Mouse (Mus musculus) lung, embryonic 14.5 days (tissue): Measurements from ENCODE around the gene Anapc11. TPM values are rescaled to one million over a fixed set of nuclear protein-coding genes. Genes with fewer than 3 reads are reported as not detected.
A peak's percentile ranks its signal among the peaks of the same experiment; 100 is the strongest.

Experiments
- ATAC-seq: fragments of 200-750 bp; cut with Nextera tagmentation; 2 replicates; pipeline ENCODE4 v1.8.0; 2017; ENCODE audit warnings: mild to moderate bottlenecking, moderate TSS enrichment, moderate library complexity; ENCODE audit not compliant: insufficient read depth
- DNase-seq: peaks from one replicate; pipeline ENCODE4 v3.0.0-alpha.2; 2015
- H3K27ac ChIP-seq: fragments of 300-500 bp; sonication (generic); 2 replicates; pipeline ENCODE4 v1.5.1; 2014; ENCODE audit warnings: low read depth, mild to moderate bottlenecking, moderate library complexity
- H3K27me3 ChIP-seq: fragments of 300-500 bp; sonication (generic); 2 replicates; pipeline ENCODE4 v1.6.1; 2014; ENCODE audit warnings: low read length, control low read depth; ENCODE audit not compliant: insufficient read depth
- H3K36me3 ChIP-seq: fragments of 300-500 bp; sonication (generic); 2 replicates; pipeline ENCODE4 v1.6.1; 2014; ENCODE audit warnings: control low read depth; ENCODE audit not compliant: insufficient read depth
- H3K4me1 ChIP-seq: fragments of 300-500 bp; sonication (generic); 2 replicates; pipeline ENCODE4 v1.6.1; 2014; ENCODE audit warnings: antibody characterized with exemption, control low read depth; ENCODE audit not compliant: insufficient read depth
- H3K4me2 ChIP-seq: fragments of 300-500 bp; sonication (generic); 2 replicates; pipeline ENCODE4 v1.6.1; 2014; ENCODE audit warnings: mild to moderate bottlenecking
- H3K4me3 ChIP-seq: fragments of 300-500 bp; sonication (generic); 2 replicates; pipeline ENCODE4 v1.5.1; 2014; ENCODE audit warnings: low read depth, low read length
- H3K9ac ChIP-seq: fragments of 300-500 bp; sonication (generic); 2 replicates; pipeline ENCODE4 v1.6.1; 2014
- H3K9me3 ChIP-seq: fragments of 300-500 bp; sonication (generic); 2 replicates; pipeline ENCODE4 v1.6.1; 2016; ENCODE audit warnings: low read depth, low read length, control low read depth
- CTCF ChIP-seq: IDR thresholded peaks from 2 replicates; pipeline ENCODE4 v1.5.1; 2016; ENCODE audit warnings: antibody characterized with exemption, low read depth
- WGBS: fragments of 180-500 bp; shearing (Covaris S2); extraction: QIAGEN DNeasy Blood & Tissue Kit; methylation state at CpG from one replicate; pipeline ENCODE4 v1.1.7; 2014; 5-methylcytosine and 5-hydroxymethylcytosine counted together
- polyA plus RNA-seq: library from polyadenylated mRNA; unstranded; fragments of >200 nt; fragmentation: Nextera tagmentation; extraction: Ambion mirVana; gene quantifications from 2 replicates; pipeline ENCODE4 v1.2.1, GENCODE M21; 2014

Gene Anapc11
- polyA plus RNA-seq, 1 experiment from 2014 or later = 237 TPM

GRCm38 (mm10) chr11:120632559-120633519, 34.6 kb downstream of the Anapc11 start:
- WGBS = under 1% methylated on average over 107 of the region's 116 CpGs
- peak; percentile 77 for ATAC-seq
- Histone ChIP-seq H3K27ac (peak overlapping the region; percentile 93), H3K27me3 (no peaks in the 10 kb centered on the region), H3K9ac (peak overlapping the region; percentile 91), H3K4me3 (peak overlapping the region; percentile 95), H3K4me1 (peaks cover 19% of the 10 kb centered on the region), H3K36me3 (peaks cover 16% of the 10 kb centered on the region), H3K9me3 (no peaks in the 10 kb centered on the region), H3K4me2 (peak overlapping the region; percentile 86)
- DNase-seq = peak; percentile 79
- no peak for TF ChIP-seq CTCF

GRCm38 (mm10) chr11:120633520-120634343, 35.5 kb downstream of the Anapc11 start, which contains the start of gene Mafg:
Gene Mafg, minus strand, starts transcription at chr11:120633600.
- Histone ChIP-seq H3K4me3 (peak within 1 kb of the TSS; percentile 95), H3K27ac (peak within 1 kb of the TSS; percentile 93), H3K27me3 (no peaks in the 10 kb centered on the region), H3K36me3 (peaks cover 10% of the 10 kb centered on the region), H3K4me1 (peaks cover 19% of the 10 kb centered on the region), H3K9me3 (no peaks in the 10 kb centered on the region), H3K4me2 (peak within 1 kb of the TSS; percentile 86), H3K9ac (peak within 1 kb of the TSS; percentile 91)
- no peak for TF ChIP-seq CTCF
- 10% methylated on average over 56 of the region's 58 CpGs for WGBS
- DNase-seq = peak; percentile 99
- ATAC-seq = peak; percentile 89

- H3K9ac ChIP-seq = no peak overlapping the region
- H3K4me3 ChIP-seq = no peak overlapping the region
- no peak overlapping the region for H3K27ac ChIP-seq
- ATAC-seq = no peak
- no peak for TF ChIP-seq CTCF
- H3K27me3 ChIP-seq = no peaks in the 10 kb centered on the region
- no peak overlapping the region for H3K4me2 ChIP-seq
- no peaks in the 10 kb centered on the region for H3K36me3 ChIP-seq
- H3K4me1 ChIP-seq = peaks cover 18% of the 10 kb centered on the region
- DNase-seq = no peak
- no peaks in the 10 kb centered on the region for H3K9me3 ChIP-seq
- 86% methylated on average over 5 of the region's 5 CpGs for WGBS
These were observed 36.6 kb downstream of the Anapc11 start for GRCm38 (mm10) chr11:120634810-120635209.

GRCm38 (mm10) chr11:120641255-120641654, 43.0 kb downstream of the Anapc11 start:
- Histone ChIP-seq H3K27ac (no peak overlapping the region), H3K4me1 (peaks cover 5% of the 10 kb centered on the region; the same call in 1 of the 2 replicates), H3K9ac (0 out of 2 replicates have a peak overlapping the region, but pooled peaks have one; percentile 13), H3K36me3 (no peaks in the 10 kb centered on the region), H3K27me3 (0 out of 2 replicates have a peak, but pooled peaks cover 4% of the 10 kb centered on the region), H3K9me3 (no peaks in the 10 kb centered on the region), H3K4me3 (no peak overlapping the region), H3K4me2 (no peak overlapping the region)
- WGBS = 59% methylated on average over 9 of the region's 9 CpGs
- DNase-seq (no peak), ATAC-seq (no peak)
- no peak for TF ChIP-seq CTCF

- no peak for DNase-seq
- 0 out of 2 replicates have a peak, but pooled peaks cover 4% of the 10 kb centered on the region for H3K27me3 ChIP-seq
- no peaks in the 10 kb centered on the region for H3K9me3 ChIP-seq
- no peak for TF ChIP-seq CTCF
- 0 out of 2 replicates have a peak overlapping the region, but pooled peaks have one; percentile 84 for H3K4me2 ChIP-seq
- no peak for ATAC-seq
- no peak overlapping the region for H3K27ac ChIP-seq
- 76% methylated on average over 8 of the region's 8 CpGs for WGBS
- no peak overlapping the region for H3K4me3 ChIP-seq
- H3K4me1 ChIP-seq = peaks cover 5% of the 10 kb centered on the region; the same call in 1 of the 2 replicates
- no peaks in the 10 kb centered on the region for H3K36me3 ChIP-seq
- H3K9ac ChIP-seq = no peak overlapping the region
These were observed 43.6 kb downstream of the Anapc11 start for GRCm38 (mm10) chr11:120641869-120642268.

GRCm38 (mm10) chr11:120642939-120643600, 44.8 kb downstream of the Anapc11 start:
- Histone ChIP-seq H3K27ac (no peak overlapping the region), H3K9me3 (no peaks in the 10 kb centered on the region), H3K36me3 (no peaks in the 10 kb centered on the region), H3K4me2 (peak overlapping the region; percentile 84), H3K4me3 (peak overlapping the region; percentile 48), H3K9ac (peak overlapping the region; percentile 75), H3K27me3 (peaks cover 14% of the 10 kb centered on the region; the same call in 1 of the 2 replicates), H3K4me1 (peaks cover 9% of the 10 kb centered on the region; the same call in 1 of the 2 replicates)
- peak; percentile 71 for ATAC-seq
- 1% methylated on average over 18 of the region's 18 CpGs for WGBS
- peak; percentile 35 for DNase-seq
- no peak for TF ChIP-seq CTCF
